Mouse (Mus musculus): ENCODE measurements around the gene Gm10382.

- TF ChIP-seq CTCF (IDR thresholded peaks at IDR 0.05; ENCODE audit: low read depth) (no peak), EP300 (IDR thresholded peaks at IDR 0.05; ENCODE audit: low read depth) (no peak)
Measured at GRCm38 (mm10) chr5:125344296-125344695, 44.8 kb upstream of the Gm10382 start.

All from liver, postnatal 0 days (tissue).